Mouse (Mus musculus): ENCODE measurements at regions not wholly inside any gene's neighbourhood (a gene's known extent, or its start where the extent isn't known, plus 50 kb on each side); places are given as distances from the start of the nearest gene placed in this dataset.

DNA sequence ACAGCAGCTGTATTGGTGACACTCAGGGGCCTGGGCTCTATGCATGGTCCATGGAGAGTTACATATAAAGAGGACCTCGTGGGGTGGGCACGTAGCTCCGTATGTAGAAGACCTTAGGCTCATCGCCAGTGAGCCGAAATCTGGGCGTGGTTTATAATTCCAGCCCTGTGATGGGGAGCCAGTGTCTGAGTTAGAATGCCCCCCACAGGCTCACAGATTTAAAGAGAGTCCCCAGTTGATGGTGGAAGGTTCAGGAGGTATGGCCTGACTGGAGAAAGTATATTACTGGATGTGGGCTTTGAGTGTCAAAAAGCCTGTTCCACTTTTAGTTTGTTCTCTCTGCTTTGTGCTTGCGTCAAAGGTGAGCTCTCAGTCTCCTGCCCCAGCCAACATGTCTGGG is 54.8 kb downstream of the 1700122O11Rik start:
- no peaks in the 10 kb centered on the region for H3K9me3 ChIP-seq
- 85% methylated on average over 7 of the region's 7 CpGs for WGBS
- H3K4me3 ChIP-seq: no peak overlapping the region
- H3K36me3 ChIP-seq: no peaks in the 10 kb centered on the region
- H3K27ac ChIP-seq: peak overlapping the region; percentile 53; the same call in 1 of the 2 replicates
- H3K27me3 ChIP-seq (ENCODE audit: insufficient read depth, poor library complexity, severe bottlenecking): peaks cover 35% of the 10 kb centered on the region; the same call in 1 of the 2 replicates
- no peak for DNase-seq (ENCODE audit: low spot score)
- H3K4me1 ChIP-seq (replicated peaks): peaks cover 51% of the 10 kb centered on the region

GRCm38 (mm10) chr17:47981556-47982027 is 56.5 kb downstream of the 1700122O11Rik start:
- peaks cover 27% of the 10 kb centered on the region; the same call in 1 of the 2 replicates for H3K27me3 ChIP-seq (ENCODE audit: insufficient read depth, poor library complexity, severe bottlenecking)
- 0 out of 2 replicates have a peak, but pooled peaks cover 3% of the 10 kb centered on the region for H3K9me3 ChIP-seq
- peak overlapping the region; percentile 70 for H3K27ac ChIP-seq
- peak; percentile 58 for DNase-seq (ENCODE audit: low spot score)
- WGBS: 6% methylated on average over 7 of the region's 7 CpGs
- peaks cover 45% of the 10 kb centered on the region for H3K4me1 ChIP-seq (replicated peaks)
- no peaks in the 10 kb centered on the region for H3K36me3 ChIP-seq
- no peak overlapping the region for H3K4me3 ChIP-seq

- Histone ChIP-seq H3K9me3 (0 out of 2 replicates have a peak, but pooled peaks cover 3% of the 10 kb centered on the region), H3K4me3 (no peak overlapping the region), H3K36me3 (no peaks in the 10 kb centered on the region), H3K27ac (peak overlapping the region; percentile 82), H3K27me3 (ENCODE audit: insufficient read depth, poor library complexity, severe bottlenecking) (peaks cover 42% of the 10 kb centered on the region), H3K4me1 (replicated peaks) (peaks cover 67% of the 10 kb centered on the region)
- no peak for DNase-seq (ENCODE audit: low spot score)
- WGBS: 61% methylated on average over 4 of the region's 4 CpGs
Measured at GRCm38 (mm10) chr17:47979266-47979665, 54.8 kb upstream of the Foxp4 start.

GRCm38 (mm10) chr17:47978404-47979030 is 54.1 kb upstream of the Foxp4 start:
- H3K36me3 ChIP-seq: no peaks in the 10 kb centered on the region
- H3K4me3 ChIP-seq: no peak overlapping the region
- H3K27ac ChIP-seq: peak overlapping the region; percentile 82
- 0 out of 2 replicates have a peak, but pooled peaks cover 3% of the 10 kb centered on the region for H3K9me3 ChIP-seq
- peaks cover 75% of the 10 kb centered on the region for H3K4me1 ChIP-seq (replicated peaks)
- peaks cover 49% of the 10 kb centered on the region for H3K27me3 ChIP-seq (ENCODE audit: insufficient read depth, poor library complexity, severe bottlenecking)
- peak; percentile 64 for DNase-seq (ENCODE audit: low spot score)
- 11% methylated on average over 9 of the region's 9 CpGs for WGBS

- Histone ChIP-seq H3K36me3 (no peaks in the 10 kb centered on the region), H3K4me3 (no peak overlapping the region), H3K4me1 (replicated peaks) (peaks cover 79% of the 10 kb centered on the region), H3K9me3 (0 out of 2 replicates have a peak, but pooled peaks cover 3% of the 10 kb centered on the region), H3K27me3 (ENCODE audit: insufficient read depth, poor library complexity, severe bottlenecking) (peaks cover 50% of the 10 kb centered on the region), H3K27ac (peak overlapping the region; percentile 82)
- DNase-seq (ENCODE audit: low spot score): no peak
- 69% methylated on average over 2 of the region's 2 CpGs for WGBS
Measured at GRCm38 (mm10) chr17:47978001-47978400, 53.6 kb upstream of the Foxp4 start.

- DNase-seq (ENCODE audit: low spot score): no peak
- peaks cover 74% of the 10 kb centered on the region for H3K4me1 ChIP-seq (replicated peaks)
- no peak overlapping the region for H3K4me3 ChIP-seq
- H3K36me3 ChIP-seq: no peaks in the 10 kb centered on the region
- H3K27ac ChIP-seq: peak overlapping the region; percentile 86
- 76% methylated on average over 7 of the region's 7 CpGs for WGBS
- H3K27me3 ChIP-seq (ENCODE audit: insufficient read depth, poor library complexity, severe bottlenecking): peaks cover 56% of the 10 kb centered on the region
- 0 out of 2 replicates have a peak, but pooled peaks cover 3% of the 10 kb centered on the region for H3K9me3 ChIP-seq
Measured at GRCm38 (mm10) chr17:47976999-47977357, 52.5 kb upstream of the Foxp4 start.

- peak overlapping the region; percentile 49 for H3K4me3 ChIP-seq
- 0 out of 2 replicates have a peak, but pooled peaks cover 3% of the 10 kb centered on the region for H3K9me3 ChIP-seq
- H3K27me3 ChIP-seq (ENCODE audit: insufficient read depth, poor library complexity, severe bottlenecking): peaks cover 63% of the 10 kb centered on the region
- WGBS: 5% methylated on average over 27 of the region's 27 CpGs
- peak overlapping the region; percentile 86 for H3K27ac ChIP-seq
- peaks cover 67% of the 10 kb centered on the region for H3K4me1 ChIP-seq (replicated peaks)
- no peaks in the 10 kb centered on the region for H3K36me3 ChIP-seq
- DNase-seq (ENCODE audit: low spot score): peak; percentile 74
Measured at GRCm38 (mm10) chr17:47976061-47976998, 51.9 kb upstream of the Foxp4 start.

GRCm38 (mm10) chr17:47975281-47976060 is 51.0 kb upstream of the Foxp4 start:
- 0 out of 2 replicates have a peak, but pooled peaks cover 3% of the 10 kb centered on the region for H3K9me3 ChIP-seq
- H3K27me3 ChIP-seq (ENCODE audit: insufficient read depth, poor library complexity, severe bottlenecking): peaks cover 69% of the 10 kb centered on the region
- DNase-seq (ENCODE audit: low spot score): peak; percentile 71
- H3K36me3 ChIP-seq: no peaks in the 10 kb centered on the region
- H3K4me1 ChIP-seq (replicated peaks): peaks cover 61% of the 10 kb centered on the region
- H3K27ac ChIP-seq: peak overlapping the region; percentile 87
- H3K4me3 ChIP-seq: peak overlapping the region; percentile 49
- under 1% methylated on average over 37 of the region's 37 CpGs for whole genome bisulfite sequencing

DNA sequence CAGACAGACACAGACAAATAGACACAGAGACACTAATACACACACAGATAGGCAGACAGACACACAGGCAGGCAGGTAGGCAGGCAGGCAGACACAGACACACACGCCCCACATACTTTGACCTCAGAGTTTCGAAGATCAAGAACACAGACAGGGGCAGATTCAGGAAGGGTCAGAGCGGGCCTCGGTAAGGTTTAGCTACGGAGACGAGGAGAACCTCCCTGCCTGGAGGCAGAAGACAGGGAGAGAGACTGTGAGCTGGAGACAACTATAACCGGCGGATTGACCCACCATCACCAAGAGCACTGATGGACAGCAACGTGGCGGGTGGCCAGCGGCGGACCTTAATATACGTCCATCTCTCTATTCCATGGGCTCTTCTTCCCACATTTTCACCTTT is 50.1 kb upstream of the Foxp4 start:
- Histone ChIP-seq H3K36me3 (no peaks in the 10 kb centered on the region), H3K27me3 (ENCODE audit: insufficient read depth, poor library complexity, severe bottlenecking) (peaks cover 60% of the 10 kb centered on the region), H3K4me3 (peak overlapping the region; percentile 49), H3K4me1 (replicated peaks) (peaks cover 56% of the 10 kb centered on the region), H3K27ac (peak overlapping the region; percentile 87), H3K9me3 (0 out of 2 replicates have a peak, but pooled peaks cover 3% of the 10 kb centered on the region)
- DNase-seq (ENCODE audit: low spot score): no peak
- WGBS: 3% methylated on average over 13 of the region's 13 CpGs
